Mouse (Mus musculus) neural tube, embryonic 15.5 days (tissue): ENCODE results near the gene Cdk10. TPM values are rescaled to one million over a fixed set of nuclear protein-coding genes. Genes with fewer than 3 reads are reported as not detected.
"Not testable (repeated sequence)": the region's sequence is repeated elsewhere in the genome, so short reads cannot be mapped to it uniquely, and the experiment has no call there.

Experiments used
- ATAC-seq: fragments of 200-750 bp; cut with Nextera tagmentation; 2 replicates; pipeline ENCODE4 v1.8.0; 2017; ENCODE audit warnings: mild to moderate bottlenecking, moderate TSS enrichment, moderate library complexity; ENCODE audit not compliant: low FRiP score
- H3K27ac ChIP-seq: fragments of 300-500 bp; sonication (generic); replicated peaks from 2 replicates; pipeline ENCODE4 v1.5.1; 2015; ENCODE audit warnings: mild to moderate bottlenecking, inconsistent platforms
- H3K27me3 ChIP-seq: fragments of 300-500 bp; sonication (generic); replicated peaks from 2 replicates; pipeline ENCODE4 v1.6.1; 2015; ENCODE audit warnings: inconsistent platforms
- H3K36me3 ChIP-seq: fragments of 300-500 bp; sonication (generic); 2 replicates; pipeline ENCODE4 v1.6.1; 2015; ENCODE audit warnings: inconsistent platforms
- H3K4me1 ChIP-seq: fragments of 300-500 bp; sonication (generic); 2 replicates; pipeline ENCODE4 v1.6.1; 2015; ENCODE audit warnings: inconsistent platforms
- H3K4me2 ChIP-seq: fragments of 300-500 bp; sonication (generic); 2 replicates; pipeline ENCODE4 v1.6.1; 2015; ENCODE audit warnings: inconsistent platforms, mild to moderate bottlenecking, moderate library complexity
- H3K4me3 ChIP-seq: fragments of 300-500 bp; sonication (generic); replicated peaks from 2 replicates; pipeline ENCODE4 v1.5.1; 2015; ENCODE audit warnings: mild to moderate bottlenecking, inconsistent platforms
- H3K9ac ChIP-seq: fragments of 300-500 bp; sonication (generic); replicated peaks from 2 replicates; pipeline ENCODE4 v1.6.1; 2015; ENCODE audit warnings: mild to moderate bottlenecking, inconsistent platforms
- H3K9me3 ChIP-seq: fragments of 300-500 bp; sonication (generic); replicated peaks from 2 replicates; pipeline ENCODE4 v1.6.1; 2016; ENCODE audit warnings: inconsistent platforms
- WGBS: fragments of 180-500 bp; shearing (Covaris S2); methylation state at CpG from one replicate; pipeline ENCODE4 v1.1.7; 2015; ENCODE audit warnings: mixed read lengths; 5-methylcytosine and 5-hydroxymethylcytosine counted together
- polyA plus RNA-seq: library from polyadenylated mRNA; unstranded; fragments of >200 nt; fragmentation: Nextera tagmentation; extraction: Ambion mirVana; gene quantifications from 2 replicates; pipeline ENCODE4 v1.2.1, GENCODE M21; 2015

The Cdk10 gene
- 42.3 and 44.2 TPM in 2 replicates for polyA plus RNA-seq

DNA sequence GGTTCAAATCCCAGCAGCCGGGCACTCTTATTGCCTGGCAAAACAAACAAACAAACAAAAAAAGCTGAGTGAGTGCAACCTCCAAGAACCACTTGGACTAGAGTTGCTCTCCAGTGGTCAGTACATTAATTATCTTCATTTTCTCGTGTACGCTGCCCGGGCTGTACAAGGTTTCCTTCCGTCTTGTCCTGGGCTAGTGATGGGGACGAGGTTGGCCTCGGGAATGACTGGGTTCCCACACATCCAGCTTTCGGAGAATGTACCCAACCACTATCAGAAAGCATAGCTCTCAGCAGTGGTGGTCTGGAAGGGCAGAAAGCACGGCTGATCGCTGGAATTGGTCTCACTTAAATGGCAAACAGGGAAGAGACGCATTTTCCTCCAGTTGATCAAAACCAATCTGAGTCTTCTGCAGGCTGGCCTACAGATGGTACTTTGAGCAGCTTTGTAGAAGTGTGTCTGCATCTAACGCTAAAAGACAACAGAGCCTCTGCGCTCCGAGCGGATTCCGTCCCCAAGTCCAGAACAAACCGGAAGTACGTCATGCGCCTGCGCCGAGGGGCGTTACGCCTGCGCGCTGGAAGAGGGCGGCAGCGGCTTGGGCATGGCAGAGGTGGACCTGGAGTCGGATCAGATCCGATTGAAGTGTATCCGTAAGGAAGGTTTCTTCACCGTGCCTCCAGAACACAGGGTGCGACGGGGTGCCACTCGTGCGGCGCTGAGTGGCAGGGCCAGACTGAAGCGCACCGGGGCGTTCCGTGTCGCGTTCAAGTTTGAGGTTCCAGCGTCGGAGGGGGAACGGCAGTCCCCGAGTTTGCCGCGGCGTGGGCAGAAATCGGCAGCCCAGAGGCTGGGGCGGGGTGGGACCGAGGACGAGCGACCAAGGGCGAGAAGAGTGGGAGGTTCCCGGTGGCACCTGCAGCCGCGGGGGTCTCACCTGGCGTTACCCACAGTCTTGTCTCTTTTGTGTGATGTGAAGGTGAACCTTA lies at the start of gene Cdk10:
Cdk10 (plus strand) TSS at position 565 of the 989 bp plus-strand sequence.
- Histone ChIP-seq H3K4me1 (peaks cover 19% of the 10 kb centered on the region), H3K4me2 (peak within 1 kb of the TSS; percentile 92), H3K4me3 (peak within 1 kb of the TSS; percentile 82), H3K27me3 (no peaks in the 10 kb centered on the region), H3K9ac (peak within 1 kb of the TSS; percentile 90), H3K27ac (peak within 1 kb of the TSS; percentile 90), H3K36me3 (peaks cover 24% of the 10 kb centered on the region), H3K9me3 (no peaks in the 10 kb centered on the region)
- ATAC-seq, result peak; percentile 90
- 3% methylated on average over 59 of the region's 59 CpGs for WGBS

DNA sequence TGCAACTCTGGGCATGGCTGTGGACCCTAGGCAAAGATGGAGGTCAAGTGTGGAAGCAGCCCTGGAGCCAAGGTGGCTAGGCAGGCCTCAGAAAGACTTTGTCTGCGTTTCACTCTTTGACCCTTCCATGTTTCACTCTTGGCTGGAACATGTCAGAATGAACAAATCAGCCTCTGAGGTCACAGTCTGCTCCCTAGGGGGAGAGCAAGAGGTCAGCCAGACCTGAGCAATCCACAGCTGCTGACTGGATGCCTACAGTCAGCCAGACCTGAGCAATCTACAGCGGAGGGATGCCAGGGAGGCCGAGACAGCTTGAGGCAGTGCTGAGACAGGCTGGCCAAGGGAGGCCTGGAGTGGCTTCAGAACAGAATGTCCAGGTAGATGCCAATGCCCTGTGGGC lies 43.3 kb upstream of the Cdk10 start:
- no peaks in the 10 kb centered on the region for H3K27me3 ChIP-seq
- no peaks in the 10 kb centered on the region for H3K4me1 ChIP-seq
- no peaks in the 10 kb centered on the region for H3K36me3 ChIP-seq
- no peak overlapping the region for H3K9ac ChIP-seq
- no peak overlapping the region for H3K4me3 ChIP-seq
- H3K9me3 ChIP-seq, result no peaks in the 10 kb centered on the region; the same call in 1 of the 2 replicates
- H3K4me2 ChIP-seq, result no peak overlapping the region
- no peak overlapping the region for H3K27ac ChIP-seq
- 70% methylated on average over 3 of the region's 3 CpGs for WGBS
- ATAC-seq, result no peak

DNA sequence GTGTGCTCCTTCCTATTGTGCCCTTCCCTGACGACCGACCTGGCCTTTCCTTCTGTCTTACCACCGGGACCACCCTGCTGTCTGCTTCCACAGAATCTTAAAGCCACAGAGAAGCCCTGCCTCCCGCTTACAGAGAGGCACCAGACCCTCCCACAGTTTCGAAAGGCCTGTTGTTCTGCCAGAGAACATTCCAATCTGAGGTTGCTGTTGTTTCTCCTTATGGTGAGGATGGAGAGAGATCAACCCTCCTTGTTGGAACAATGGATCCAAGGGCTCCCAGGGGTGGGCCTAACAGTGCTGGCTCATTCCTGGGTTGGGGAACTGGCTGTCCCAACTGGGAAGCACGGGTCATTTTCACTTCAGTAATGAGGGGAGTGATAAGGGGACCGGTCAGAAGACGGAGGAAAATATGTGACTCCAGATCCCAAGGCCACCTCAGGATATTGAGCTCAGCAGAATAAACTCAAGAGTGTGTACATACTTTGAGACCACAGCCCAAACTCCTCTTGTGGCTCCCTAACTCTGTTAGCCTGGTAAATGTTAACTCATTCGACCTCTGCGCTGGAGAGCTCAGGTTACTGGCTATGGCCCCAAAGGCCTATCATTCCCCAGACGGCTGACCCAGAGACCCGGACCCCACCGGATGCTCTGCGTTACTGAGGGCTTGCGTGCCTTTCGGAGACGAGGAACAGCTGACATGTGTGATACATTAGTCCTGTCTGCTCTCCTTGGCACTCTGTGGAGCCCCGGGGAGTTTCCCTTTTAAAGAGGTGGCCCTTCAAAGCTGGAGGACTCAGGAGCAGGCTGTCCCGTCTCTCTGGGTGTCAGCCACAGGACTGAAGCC lies 38.9 kb upstream of the Cdk10 start, which contains the start of gene Dpep1:
Dpep1 (plus strand) TSS at position 677 of the 844 bp plus-strand sequence.
- Histone ChIP-seq H3K27me3 (no peaks in the 10 kb centered on the region), H3K4me3 (no peak within 1 kb of the TSS), H3K36me3 (no peaks in the 10 kb centered on the region), H3K9ac (no peak within 1 kb of the TSS), H3K27ac (no peak within 1 kb of the TSS), H3K4me2 (no peak within 1 kb of the TSS), H3K4me1 (peaks cover 3% of the 10 kb centered on the region; the same call in 1 of the 2 replicates), H3K9me3 (no peaks in the 10 kb centered on the region)
- WGBS, result 51% methylated on average over 19 of the region's 19 CpGs
- ATAC-seq, result no peak

DNA sequence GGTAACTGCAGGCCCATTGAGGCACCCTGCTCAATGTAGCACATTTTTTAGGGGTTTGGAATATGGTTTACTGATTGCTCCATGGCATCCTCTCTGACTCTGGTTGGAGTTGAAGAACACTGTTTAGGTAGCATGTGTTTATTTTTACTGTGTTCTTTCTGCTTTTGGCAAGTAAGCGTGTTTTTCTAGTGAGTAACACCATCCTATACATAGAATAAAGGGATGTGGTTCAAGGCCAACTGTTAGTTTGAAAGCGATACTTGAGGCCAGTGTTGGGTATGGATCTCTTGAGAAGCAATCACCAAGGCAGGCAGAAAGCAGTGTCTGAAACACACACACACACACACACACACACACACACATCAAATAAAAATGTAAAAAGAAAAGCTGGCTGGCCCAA lies 36.6 kb upstream of the Cdk10 start:
- Histone ChIP-seq H3K4me2 (no peak overlapping the region), H3K27ac (no peak overlapping the region), H3K4me1 (peaks cover 7% of the 10 kb centered on the region; the same call in 1 of the 2 replicates), H3K36me3 (no peaks in the 10 kb centered on the region), H3K9ac (no peak overlapping the region), H3K27me3 (no peaks in the 10 kb centered on the region), H3K9me3 (no peaks in the 10 kb centered on the region), H3K4me3 (no peak overlapping the region)
- WGBS, result 89% methylated on average over 2 of the region's 2 CpGs
- no peak for ATAC-seq

DNA sequence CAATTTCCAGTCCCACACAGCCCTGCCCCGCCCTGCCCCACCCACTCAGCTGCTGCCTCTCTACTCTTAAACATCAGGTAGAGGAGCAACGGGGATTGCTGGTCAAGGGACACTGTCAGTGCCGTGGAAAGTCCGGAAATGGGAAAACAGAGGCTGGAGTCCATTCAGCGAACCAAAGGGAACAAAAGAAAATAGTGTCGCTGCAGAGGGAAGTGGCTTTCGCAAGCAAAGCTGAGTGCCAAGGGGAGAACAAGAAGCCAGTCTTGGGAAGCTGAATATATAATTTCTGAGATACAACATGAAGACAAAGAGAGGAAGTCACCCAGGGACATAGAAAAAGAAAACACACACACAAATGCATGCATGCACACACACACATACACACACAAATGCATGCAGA lies 35.8 kb upstream of the Cdk10 start:
- no peaks in the 10 kb centered on the region for H3K9me3 ChIP-seq
- peaks cover 7% of the 10 kb centered on the region; the same call in 1 of the 2 replicates for H3K4me1 ChIP-seq

DNA sequence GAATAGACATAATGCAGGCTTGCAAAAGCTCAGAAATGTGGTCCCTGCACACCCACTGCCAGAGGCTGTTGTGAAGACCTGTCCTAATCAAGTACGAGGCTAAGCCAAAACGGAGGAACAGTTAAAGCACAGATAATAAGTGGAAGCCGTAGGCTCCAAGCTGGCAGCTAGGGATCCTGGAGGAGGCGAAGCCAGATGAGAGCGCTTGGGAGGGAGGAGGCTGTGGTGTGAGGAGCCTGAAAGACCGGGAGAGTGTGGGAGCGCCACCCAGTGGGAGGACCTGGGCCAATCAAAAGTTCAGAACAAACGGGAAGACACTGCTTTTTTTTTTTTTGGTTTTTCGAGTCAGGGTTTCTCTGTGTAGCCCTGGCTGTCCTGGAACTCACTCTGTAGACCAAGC lies 34.0 kb upstream of the Cdk10 start:
- Histone ChIP-seq H3K36me3 (no peaks in the 10 kb centered on the region), H3K27ac (no peak overlapping the region), H3K4me2 (peak overlapping the region; percentile 32), H3K9ac (no peak overlapping the region), H3K9me3 (no peaks in the 10 kb centered on the region), H3K27me3 (no peaks in the 10 kb centered on the region), H3K4me1 (peaks cover 7% of the 10 kb centered on the region; the same call in 1 of the 2 replicates), H3K4me3 (no peak overlapping the region)
- WGBS, result 5% methylated on average over 9 of the region's 9 CpGs
- ATAC-seq, result peak; percentile 55; the same call in 1 of the 2 replicates

More for the DNA sequence above, 35.8 kb upstream of the Cdk10 start:
- H3K4me3 ChIP-seq, result no peak overlapping the region
- 80% methylated on average over 7 of the region's 7 CpGs for WGBS
- H3K27ac ChIP-seq, result no peak overlapping the region
- no peaks in the 10 kb centered on the region for H3K36me3 ChIP-seq
- no peaks in the 10 kb centered on the region for H3K27me3 ChIP-seq
- H3K4me2 ChIP-seq, result no peak overlapping the region
- ATAC-seq, result no peak
- no peak overlapping the region for H3K9ac ChIP-seq

DNA sequence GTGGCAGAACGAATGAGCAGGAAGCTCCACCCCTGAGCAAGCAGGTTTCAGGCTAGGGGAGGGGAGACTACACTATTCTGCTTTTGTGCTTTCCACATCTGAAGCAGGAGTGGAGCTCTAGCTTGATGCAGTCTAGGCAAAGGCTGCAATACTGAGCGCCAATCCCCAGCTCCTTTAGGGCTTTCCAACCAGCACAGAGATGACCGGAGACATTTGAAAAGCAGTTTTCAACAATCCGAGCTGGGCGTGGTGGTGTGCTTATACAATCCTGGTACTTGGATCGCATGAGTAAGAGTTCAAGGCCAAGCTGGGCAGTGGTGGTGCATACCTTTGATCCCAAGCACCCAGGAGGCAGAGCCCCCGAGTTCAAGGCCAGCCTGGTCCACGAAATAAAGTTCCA lies 32.7 kb upstream of the Cdk10 start:
- no peaks in the 10 kb centered on the region for H3K9me3 ChIP-seq
- H3K27ac ChIP-seq, result no peak overlapping the region
- no peaks in the 10 kb centered on the region for H3K36me3 ChIP-seq
- ATAC-seq, result no peak
- no peak overlapping the region for H3K9ac ChIP-seq
- no peaks in the 10 kb centered on the region for H3K27me3 ChIP-seq
- peaks cover 7% of the 10 kb centered on the region; the same call in 1 of the 2 replicates for H3K4me1 ChIP-seq
- WGBS, result 60% methylated on average over 8 of the region's 8 CpGs
- H3K4me3 ChIP-seq, result no peak overlapping the region
- no peak overlapping the region for H3K4me2 ChIP-seq

DNA sequence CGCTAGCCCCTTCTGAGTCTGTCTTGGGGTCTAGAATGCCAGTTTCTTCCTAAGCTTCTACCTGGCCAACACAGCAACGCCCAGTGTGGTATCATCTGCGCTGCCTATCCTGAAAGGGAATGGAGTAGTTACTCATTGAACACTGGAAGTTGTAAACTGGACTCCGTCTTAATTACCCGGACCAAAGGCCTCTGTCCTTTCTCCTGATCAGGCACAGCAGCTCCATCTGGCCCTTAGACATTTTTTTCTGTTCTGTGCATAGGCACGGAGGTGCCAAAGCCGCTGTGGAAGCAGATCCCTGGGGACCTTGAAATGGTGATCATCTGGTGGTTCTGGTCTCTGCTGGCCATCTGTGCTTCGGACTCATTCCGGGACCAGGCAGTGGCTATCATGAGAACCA lies 30.9 kb upstream of the Cdk10 start:
- Histone ChIP-seq H3K9me3 (no peaks in the 10 kb centered on the region), H3K27me3 (no peaks in the 10 kb centered on the region), H3K27ac (no peak overlapping the region), H3K4me3 (no peak overlapping the region), H3K4me1 (peaks cover 7% of the 10 kb centered on the region; the same call in 1 of the 2 replicates), H3K9ac (no peak overlapping the region), H3K36me3 (no peaks in the 10 kb centered on the region), H3K4me2 (no peak overlapping the region)
- ATAC-seq, result no peak
- 75% methylated on average over 9 of the region's 9 CpGs for WGBS

DNA sequence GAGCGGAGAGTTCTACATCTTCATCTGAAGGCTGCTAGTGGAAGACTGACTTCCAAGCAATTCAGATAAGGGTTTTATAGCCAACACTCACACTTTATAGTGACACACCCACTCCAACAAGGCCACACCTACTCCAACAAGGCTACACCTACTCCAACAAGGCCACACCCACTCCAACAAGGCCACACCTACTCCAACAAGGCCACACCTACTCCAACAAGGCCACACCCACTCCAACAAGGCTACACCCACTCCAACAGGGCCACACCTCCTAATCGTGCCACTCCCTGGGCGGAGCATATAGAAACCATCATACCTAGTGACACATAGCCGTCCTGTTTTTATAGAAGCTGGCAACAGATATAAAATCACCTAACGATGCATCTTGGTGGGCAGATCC lies 27.6 kb upstream of the Cdk10 start:
- WGBS, result 76% methylated on average over 5 of the region's 5 CpGs
- ATAC-seq, H3K4me3 ChIP-seq, H3K27me3 ChIP-seq, H3K9ac ChIP-seq, H3K27ac ChIP-seq, H3K4me1 ChIP-seq, H3K4me2 ChIP-seq, H3K9me3 ChIP-seq, H3K36me3 ChIP-seq: not testable (repeated sequence)

DNA sequence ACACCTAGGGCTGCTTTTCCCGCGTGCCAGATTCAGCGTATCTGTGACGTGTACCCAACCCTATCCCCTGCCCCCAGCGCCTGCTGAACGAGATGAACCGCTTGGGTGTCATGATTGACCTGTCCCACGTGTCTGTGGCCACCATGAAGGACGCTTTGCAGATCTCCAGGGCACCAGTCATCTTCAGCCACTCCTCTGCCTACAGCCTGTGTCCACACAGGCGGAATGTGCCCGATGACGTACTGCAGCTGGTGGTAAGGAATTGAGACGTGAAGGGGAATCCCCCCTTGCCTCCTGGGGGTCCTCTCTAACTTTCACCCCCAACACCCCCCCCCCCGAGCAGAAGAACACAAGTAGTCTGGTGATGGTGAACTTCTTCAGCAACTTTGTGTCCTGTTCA lies 24.8 kb upstream of the Cdk10 start:
- WGBS, result 72% methylated on average over 14 of the region's 14 CpGs
- no peak for ATAC-seq
- H3K27ac ChIP-seq, result no peak overlapping the region

DNA sequence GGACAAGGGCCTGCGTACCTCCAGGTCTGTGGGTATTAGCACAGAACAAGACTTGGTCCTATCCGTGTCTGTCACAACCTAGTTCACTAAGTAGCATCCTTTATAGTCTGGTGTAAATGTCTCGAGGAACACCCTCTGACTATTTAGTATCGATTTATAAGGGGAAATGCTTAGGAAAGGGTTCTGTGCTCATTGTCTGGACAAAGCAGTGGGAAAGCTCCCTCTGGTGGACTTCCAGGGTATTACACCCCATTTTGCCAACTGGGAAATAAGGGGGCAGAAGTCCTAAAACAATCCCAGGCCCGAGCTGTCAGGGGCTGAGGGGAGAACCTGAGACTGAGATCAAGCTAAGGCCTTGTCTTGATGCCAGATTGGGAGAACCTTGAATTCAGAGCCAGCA lies 22.4 kb upstream of the Cdk10 start:
- no peak overlapping the region for H3K4me2 ChIP-seq
- ATAC-seq, result no peak
- 0 out of 2 replicates have a peak overlapping the region, but pooled peaks have one; percentile 28 for H3K27ac ChIP-seq
- no peaks in the 10 kb centered on the region for H3K9me3 ChIP-seq
- peaks cover 3% of the 10 kb centered on the region for H3K4me1 ChIP-seq
- 20% methylated on average over 5 of the region's 5 CpGs for WGBS
- 0 out of 2 replicates have a peak overlapping the region, but pooled peaks have one; percentile 26 for H3K9ac ChIP-seq
- H3K4me3 ChIP-seq, result no peak overlapping the region
- H3K27me3 ChIP-seq, result no peaks in the 10 kb centered on the region
- peaks cover 24% of the 10 kb centered on the region for H3K36me3 ChIP-seq

More for the DNA sequence above, 24.8 kb upstream of the Cdk10 start:
- Histone ChIP-seq H3K36me3 (0 out of 2 replicates have a peak, but pooled peaks cover 6% of the 10 kb centered on the region), H3K9me3 (no peaks in the 10 kb centered on the region), H3K4me1 (peaks cover 3% of the 10 kb centered on the region), H3K27me3 (no peaks in the 10 kb centered on the region), H3K9ac (no peak overlapping the region), H3K4me3 (no peak overlapping the region), H3K4me2 (no peak overlapping the region)
